8 mouse cellular contexts compared by ENCODE assay signal in the genomic region with DNA sequence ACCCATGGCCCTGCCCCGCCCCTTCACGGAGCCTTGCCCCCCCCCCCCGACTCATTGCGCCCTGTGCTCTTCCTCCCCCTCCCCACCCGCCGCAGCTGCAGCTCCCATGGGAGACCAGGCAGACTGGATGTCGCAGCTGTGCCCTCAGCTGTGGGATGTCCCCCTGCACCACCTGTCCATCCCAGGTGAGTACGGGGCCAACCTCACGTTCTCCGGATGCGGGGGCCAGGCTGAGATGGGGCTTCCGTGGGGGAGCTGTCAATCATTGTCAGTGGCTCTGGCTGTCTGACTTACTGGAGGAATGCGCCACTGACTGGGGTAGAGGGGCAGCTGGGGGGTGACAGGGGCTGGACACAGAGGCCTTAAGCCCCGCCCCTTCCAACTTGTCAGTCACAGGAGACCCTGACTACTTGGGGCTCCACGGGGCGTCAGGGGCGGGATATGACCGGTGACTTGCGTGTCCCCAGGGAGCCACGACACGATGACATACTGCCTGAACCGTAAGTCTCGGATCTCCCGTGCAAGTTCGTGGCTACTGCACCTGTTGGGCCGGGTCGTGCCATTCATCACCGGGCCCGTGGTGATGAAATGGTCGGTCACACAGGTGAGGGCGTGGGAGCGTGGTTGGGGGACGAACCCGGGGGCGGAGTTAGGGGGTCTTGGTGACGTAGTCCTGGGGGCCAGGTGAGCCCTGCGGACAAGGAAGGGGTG. TPM values are rescaled to one million over a fixed set of nuclear protein-coding genes. Genes with fewer than 3 reads are reported as not detected.
DNase-seq lines count a peak whose midpoint lies in the region; ATAC-seq and TF ChIP-seq lines count a peak whose summit lies in the region.

No protein-coding gene starts in this region.

- H3K4me1 ChIP-seq in lung, embryonic 14.5 days (ENCODE audit: insufficient read depth) = peaks cover 15% of the 10 kb centered on the region
- H3K4me1 ChIP-seq in heart, embryonic 14.5 days (ENCODE audit: control insufficient read depth in 2 of 2, insufficient read depth in 2 of 2, low read length in 2 of 2) = peaks cover 8 to 23% of the 10 kb centered on the region in 2 experiments
- H3K4me1 ChIP-seq in megakaryocyte, embryonic 14.5 days = peaks cover 54% of the 10 kb centered on the region

- H3K36me3 ChIP-seq in lung, embryonic 14.5 days (ENCODE audit: insufficient read depth) = peaks cover 33% of the 10 kb centered on the region
- H3K36me3 ChIP-seq in heart, embryonic 14.5 days (ENCODE audit: control insufficient read depth, insufficient read depth, low read length) = peaks cover 33% of the 10 kb centered on the region
- H3K36me3 ChIP-seq in megakaryocyte, embryonic 14.5 days (replicated peaks; ENCODE audit: low read length) = peaks cover 41% of the 10 kb centered on the region

- H3K9me3 ChIP-seq in lung, embryonic 14.5 days (ENCODE audit: low read depth, low read length) = peaks cover 5% of the 10 kb centered on the region; the same call in 1 of the 2 replicates
- no peaks in the 10 kb centered on the region for H3K9me3 ChIP-seq in heart, embryonic 14.5 days (ENCODE audit: control insufficient read depth, low read length)
- H3K9me3 ChIP-seq in megakaryocyte, embryonic 14.5 days = no peaks in the 10 kb centered on the region

- H3K27me3 ChIP-seq in lung, embryonic 14.5 days (ENCODE audit: insufficient read depth, low read length) = no peaks in the 10 kb centered on the region
- no peaks in the 10 kb centered on the region for H3K27me3 ChIP-seq in heart, embryonic 14.5 days (ENCODE audit: control insufficient read depth, insufficient read depth, low read length)
- peaks cover 4% of the 10 kb centered on the region for H3K27me3 ChIP-seq in megakaryocyte, embryonic 14.5 days (replicated peaks)

- peak overlapping the region; percentile 66 for H3K4me2 ChIP-seq in lung, embryonic 14.5 days
- peak overlapping the region; percentile 74 for H3K4me2 ChIP-seq in heart, embryonic 14.5 days (ENCODE audit: low read length)

- no peak for TF ChIP-seq CTCF in lung, embryonic 14.5 days (IDR thresholded peaks at IDR 0.05; ENCODE audit: low read depth)

- peak overlapping the region; percentile 31 for H3K4me3 ChIP-seq in lung, embryonic 14.5 days (ENCODE audit: low read depth, low read length)
- H3K4me3 ChIP-seq in heart, embryonic 14.5 days (ENCODE audit: control insufficient read depth in 1 of 2, insufficient read depth in 1 of 2, low read depth in 1 of 2, low read length in 2 of 2) = peak overlapping the region; percentile 31 to 32
- H3K4me3 ChIP-seq in megakaryocyte, embryonic 14.5 days (replicated peaks) = peak overlapping the region; percentile 88

- peak; percentile 39 for DNase-seq in lung, embryonic 14.5 days
- DNase-seq in lung, adult 18-20 months = no peak
- DNase-seq in cerebellum, adult 9-10 months = peak; percentile 68
- peak; percentile 30 to 48 for DNase-seq in layer of hippocampus, adult 8-10 months (ENCODE audit: low spot score in 2 of 2)
- DNase-seq in right cerebral cortex, postnatal 4 days = peak; percentile 37
- DNase-seq in adipocyte (ENCODE audit: low spot score) = no peak

- H3K27ac ChIP-seq in lung, embryonic 14.5 days (ENCODE audit: low read depth) = no peak overlapping the region
- no peak overlapping the region for H3K27ac ChIP-seq in heart, embryonic 14.5 days (replicated peaks in 1 of 2; ENCODE audit: control insufficient read depth in 1 of 2, insufficient read depth in 1 of 2, low read depth in 2 of 2, low read length in 2 of 2)

- H3K9ac ChIP-seq in lung, embryonic 14.5 days = peak overlapping the region; percentile 6; the same call in 1 of the 2 replicates
- peak overlapping the region; percentile 28; the same call in 1 of the 2 replicates for H3K9ac ChIP-seq in heart, embryonic 14.5 days (ENCODE audit: low read length)

- under 1% methylated on average over 34 of the region's 37 CpGs for WGBS in lung, embryonic 14.5 days
- WGBS in heart, embryonic 14.5 days = 2% methylated on average over 35 of the region's 37 CpGs

- peak; percentile 4; the same call in 1 of the 2 replicates for ATAC-seq in lung, embryonic 14.5 days (ENCODE audit: insufficient read depth)
- ATAC-seq in heart, embryonic 14.5 days (ENCODE audit: insufficient number of reproducible peaks, insufficient read depth, low FRiP score, low read depth) = 0 out of 2 replicates have a peak, but pooled peaks have one; percentile 18

RNA-seq across cellular contexts. Expression of a gene that starts 1.3 kb away (rescaled TPM):
- polyA plus RNA-seq in lung, embryonic 14.5 days (2014; fragmentation: Nextera tagmentation; extraction: Ambion mirVana) = 2.2 TPM in 2 replicates
- polyA plus RNA-seq in heart, embryonic 14.5 days (2014; fragmentation: Nextera tagmentation; extraction: Ambion mirVana) = 0.23 and 0.30 TPM in 2 replicates
- total RNA-seq in layer of hippocampus, adult 8-10 months (2022) = 1 to 10 TPM; 4.7 to 7.2 (median 5.7) TPM
- 0.10 TPM in 1 of 2 replicates, not detected in the other for polyA plus RNA-seq in megakaryocyte, embryonic 14.5 days (2012; ENCODE audit: insufficient read depth, low replicate concordance)

RNA-seq across cellular contexts. Expression of a gene that starts 6.9 kb away (rescaled TPM):
- polyA plus RNA-seq in lung, embryonic 14.5 days (2014; fragmentation: Nextera tagmentation; extraction: Ambion mirVana) = 1.9 and 2.2 TPM in 2 replicates
- 0.11 and 0.16 TPM in 2 replicates for polyA plus RNA-seq in heart, embryonic 14.5 days (2014; fragmentation: Nextera tagmentation; extraction: Ambion mirVana)
- total RNA-seq in layer of hippocampus, adult 8-10 months (2022) = 1 to 10 TPM in 1 of 4 experiments, under 1 TPM in 3; 0.35 to 1.0 (median 0.68) TPM
- not detected in 2 replicates for polyA plus RNA-seq in megakaryocyte, embryonic 14.5 days (2012; ENCODE audit: insufficient read depth, low replicate concordance)

RNA-seq across cellular contexts. Expression of a gene that starts 6.9 kb away (rescaled TPM):
- polyA plus RNA-seq in lung, embryonic 14.5 days (2014; fragmentation: Nextera tagmentation; extraction: Ambion mirVana) = 26.2 and 29.8 TPM in 2 replicates
- polyA plus RNA-seq in heart, embryonic 14.5 days (2014; fragmentation: Nextera tagmentation; extraction: Ambion mirVana) = 15.9 and 22.0 TPM in 2 replicates
- 10 to 100 TPM; 83.8 to 92.2 (median 89.3) TPM for total RNA-seq in layer of hippocampus, adult 8-10 months (2022)
- 49.5 and 52.6 TPM in 2 replicates for polyA plus RNA-seq in megakaryocyte, embryonic 14.5 days (2012; ENCODE audit: insufficient read depth, low replicate concordance)

RNA-seq across cellular contexts. Expression of a gene that starts 8.8 kb away (rescaled TPM):
- polyA plus RNA-seq in lung, embryonic 14.5 days (2014; fragmentation: Nextera tagmentation; extraction: Ambion mirVana) = 3.3 and 3.8 TPM in 2 replicates
- polyA plus RNA-seq in heart, embryonic 14.5 days (2014; fragmentation: Nextera tagmentation; extraction: Ambion mirVana) = 2.4 and 2.7 TPM in 2 replicates
- 10 to 100 TPM; 14.4 to 18.4 (median 16.9) TPM for total RNA-seq in layer of hippocampus, adult 8-10 months (2022)
- polyA plus RNA-seq in megakaryocyte, embryonic 14.5 days (2012; ENCODE audit: insufficient read depth, low replicate concordance) = 1.00 TPM in 1 of 2 replicates, not detected in the other

RNA-seq across cellular contexts. Expression of a gene that starts 28.8 kb away (rescaled TPM):
- polyA plus RNA-seq in lung, embryonic 14.5 days (2014; fragmentation: Nextera tagmentation; extraction: Ambion mirVana) = 3.3 and 7.2 TPM in 2 replicates
- polyA plus RNA-seq in heart, embryonic 14.5 days (2014; fragmentation: Nextera tagmentation; extraction: Ambion mirVana) = 1.3 and 3.9 TPM in 2 replicates
- 10 to 100 TPM in 2 of 4 experiments, 1 to 10 TPM in 2; 4.8 to 15.5 (median 11.4) TPM for total RNA-seq in layer of hippocampus, adult 8-10 months (2022)
- not detected in 2 replicates for polyA plus RNA-seq in megakaryocyte, embryonic 14.5 days (2012; ENCODE audit: insufficient read depth, low replicate concordance)

Comparison
In these comparisons a context has a peak if more than half of its experiments do, and no peak if none do; other contexts are left out.
1. DNase-seq: peak in lung, embryonic 14.5 days (single experiment), cerebellum, adult 9-10 months (single experiment), layer of hippocampus, adult 8-10 months (2 of 2) and right cerebral cortex, postnatal 4 days (single experiment); none in lung, adult 18-20 months (0 of 2) and adipocyte (single experiment).
2. H3K4me3 ChIP-seq: peak in every context shown above with its lines; median percentile 88 in megakaryocyte, embryonic 14.5 days; 32 in heart, embryonic 14.5 days; 31 in lung, embryonic 14.5 days.